Mouse (Mus musculus): Measurements from ENCODE around the gene Dgcr6. TPM values are rescaled to one million over a fixed set of nuclear protein-coding genes. Genes with fewer than 3 reads are reported as not detected.

The Dgcr6 gene
- polyA plus RNA-seq, 1 experiment from 2014 or later: 79.2 TPM

GRCm38 (mm10) chr16:18078314-18079015 is 25.8 kb downstream of the Dgcr6 start:
- Histone ChIP-seq H3K9me3 (ENCODE audit: control insufficient read depth, low read length) (no peaks in the 10 kb centered on the region), H3K4me3 (ENCODE audit: low read length) (no peak overlapping the region), H3K36me3 (ENCODE audit: control insufficient read depth, insufficient read depth, low read length) (no peaks in the 10 kb centered on the region), H3K4me1 (replicated peaks; ENCODE audit: control insufficient read depth, insufficient read depth, low read length) (0 out of 2 replicates have a peak, but pooled peaks cover 3% of the 10 kb centered on the region), H3K27me3 (ENCODE audit: control insufficient read depth, insufficient read depth, low read depth, low read length) (no peaks in the 10 kb centered on the region), H3K27ac (ENCODE audit: low read length) (no peak overlapping the region), H3K9ac (ENCODE audit: low read length) (no peak overlapping the region), H3K4me2 (ENCODE audit: low read depth, low read length) (no peak overlapping the region)
- 79% methylated on average over 5 of the region's 5 CpGs for WGBS
- ATAC-seq (ENCODE audit: low read depth): no peak

GRCm38 (mm10) chr16:18079300-18079699 is 26.6 kb downstream of the Dgcr6 start:
- H3K4me1 ChIP-seq (replicated peaks; ENCODE audit: control insufficient read depth, insufficient read depth, low read length): no peaks in the 10 kb centered on the region
- no peak overlapping the region for H3K27ac ChIP-seq (ENCODE audit: low read length)
- no peak overlapping the region for H3K9ac ChIP-seq (ENCODE audit: low read length)
- no peak overlapping the region for H3K4me2 ChIP-seq (ENCODE audit: low read depth, low read length)
- WGBS: 90% methylated on average over 2 of the region's 2 CpGs
- ATAC-seq (ENCODE audit: low read depth): no peak
- H3K4me3 ChIP-seq (ENCODE audit: low read length): no peak overlapping the region
- no peaks in the 10 kb centered on the region for H3K27me3 ChIP-seq (ENCODE audit: control insufficient read depth, insufficient read depth, low read depth, low read length)
- H3K36me3 ChIP-seq (ENCODE audit: control insufficient read depth, insufficient read depth, low read length): no peaks in the 10 kb centered on the region
- no peaks in the 10 kb centered on the region for H3K9me3 ChIP-seq (ENCODE audit: control insufficient read depth, low read length)

GRCm38 (mm10) chr16:18080171-18080570 is 27.5 kb downstream of the Dgcr6 start:
- ATAC-seq (ENCODE audit: low read depth): no peak

GRCm38 (mm10) chr16:18081149-18081827 is 28.6 kb downstream of the Dgcr6 start:
- H3K4me1 ChIP-seq (replicated peaks; ENCODE audit: control insufficient read depth, insufficient read depth, low read length): peaks cover 9% of the 10 kb centered on the region; the same call in 1 of the 2 replicates
- no peak overlapping the region for H3K9ac ChIP-seq (ENCODE audit: low read length)
- H3K36me3 ChIP-seq (ENCODE audit: control insufficient read depth, insufficient read depth, low read length): no peaks in the 10 kb centered on the region
- no peak overlapping the region for H3K4me3 ChIP-seq (ENCODE audit: low read length)
- no peak overlapping the region for H3K27ac ChIP-seq (ENCODE audit: low read length)
- H3K4me2 ChIP-seq (ENCODE audit: low read depth, low read length): no peak overlapping the region
- no peak for ATAC-seq (ENCODE audit: low read depth)
- no peaks in the 10 kb centered on the region for H3K9me3 ChIP-seq (ENCODE audit: control insufficient read depth, low read length)
- 71% methylated on average over 10 of the region's 10 CpGs for WGBS
- no peaks in the 10 kb centered on the region for H3K27me3 ChIP-seq (ENCODE audit: control insufficient read depth, insufficient read depth, low read depth, low read length)

More at GRCm38 (mm10) chr16:18080171-18080570, 27.5 kb downstream of the Dgcr6 start:
- Histone ChIP-seq H3K4me3 (ENCODE audit: low read length) (no peak overlapping the region), H3K9me3 (ENCODE audit: control insufficient read depth, low read length) (no peaks in the 10 kb centered on the region), H3K9ac (ENCODE audit: low read length) (no peak overlapping the region), H3K27me3 (ENCODE audit: control insufficient read depth, insufficient read depth, low read depth, low read length) (no peaks in the 10 kb centered on the region), H3K27ac (ENCODE audit: low read length) (no peak overlapping the region), H3K4me1 (replicated peaks; ENCODE audit: control insufficient read depth, insufficient read depth, low read length) (peaks cover 2% of the 10 kb centered on the region; the same call in 1 of the 2 replicates), H3K4me2 (ENCODE audit: low read depth, low read length) (no peak overlapping the region), H3K36me3 (ENCODE audit: control insufficient read depth, insufficient read depth, low read length) (no peaks in the 10 kb centered on the region)
- WGBS: 77% methylated on average over 7 of the region's 7 CpGs

GRCm38 (mm10) chr16:18082291-18082690 is 29.6 kb downstream of the Dgcr6 start:
- Histone ChIP-seq H3K4me3 (ENCODE audit: low read length) (no peak overlapping the region), H3K9ac (ENCODE audit: low read length) (no peak overlapping the region), H3K4me1 (replicated peaks; ENCODE audit: control insufficient read depth, insufficient read depth, low read length) (peaks cover 9% of the 10 kb centered on the region; the same call in 1 of the 2 replicates), H3K27me3 (ENCODE audit: control insufficient read depth, insufficient read depth, low read depth, low read length) (no peaks in the 10 kb centered on the region), H3K27ac (ENCODE audit: low read length) (no peak overlapping the region), H3K9me3 (ENCODE audit: control insufficient read depth, low read length) (no peaks in the 10 kb centered on the region), H3K4me2 (ENCODE audit: low read depth, low read length) (no peak overlapping the region), H3K36me3 (ENCODE audit: control insufficient read depth, insufficient read depth, low read length) (no peaks in the 10 kb centered on the region)
- WGBS: 79% methylated on average over 1 of the region's 1 CpGs
- ATAC-seq (ENCODE audit: low read depth): no peak

GRCm38 (mm10) chr16:18083231-18083951 is 30.7 kb downstream of the Dgcr6 start:
- H3K4me2 ChIP-seq (ENCODE audit: low read depth, low read length): no peak overlapping the region
- no peak overlapping the region for H3K27ac ChIP-seq (ENCODE audit: low read length)
- H3K4me3 ChIP-seq (ENCODE audit: low read length): no peak overlapping the region
- no peaks in the 10 kb centered on the region for H3K9me3 ChIP-seq (ENCODE audit: control insufficient read depth, low read length)
- H3K27me3 ChIP-seq (ENCODE audit: control insufficient read depth, insufficient read depth, low read depth, low read length): no peaks in the 10 kb centered on the region
- no peak overlapping the region for H3K9ac ChIP-seq (ENCODE audit: low read length)
- no peak for ATAC-seq (ENCODE audit: low read depth)
- H3K4me1 ChIP-seq (replicated peaks; ENCODE audit: control insufficient read depth, insufficient read depth, low read length): peaks cover 14% of the 10 kb centered on the region; the same call in 1 of the 2 replicates
- 80% methylated on average over 18 of the region's 18 CpGs for WGBS
- no peaks in the 10 kb centered on the region for H3K36me3 ChIP-seq (ENCODE audit: control insufficient read depth, insufficient read depth, low read length)

- no peak overlapping the region for H3K4me3 ChIP-seq (ENCODE audit: low read length)
- no peaks in the 10 kb centered on the region for H3K27me3 ChIP-seq (ENCODE audit: control insufficient read depth, insufficient read depth, low read depth, low read length)
- H3K4me1 ChIP-seq (replicated peaks; ENCODE audit: control insufficient read depth, insufficient read depth, low read length): peaks cover 15% of the 10 kb centered on the region; the same call in 1 of the 2 replicates
- H3K9me3 ChIP-seq (ENCODE audit: control insufficient read depth, low read length): no peaks in the 10 kb centered on the region
- H3K36me3 ChIP-seq (ENCODE audit: control insufficient read depth, insufficient read depth, low read length): no peaks in the 10 kb centered on the region
- H3K9ac ChIP-seq (ENCODE audit: low read length): no peak overlapping the region
- H3K27ac ChIP-seq (ENCODE audit: low read length): no peak overlapping the region
- H3K4me2 ChIP-seq (ENCODE audit: low read depth, low read length): no peak overlapping the region
- ATAC-seq (ENCODE audit: low read depth): no peak
- 83% methylated on average over 7 of the region's 7 CpGs for WGBS
Measured at GRCm38 (mm10) chr16:18084262-18084661, 31.6 kb downstream of the Dgcr6 start.

GRCm38 (mm10) chr16:18087101-18087500 is 34.4 kb downstream of the Dgcr6 start:
- no peaks in the 10 kb centered on the region for H3K27me3 ChIP-seq (ENCODE audit: control insufficient read depth, insufficient read depth, low read depth, low read length)
- no peak overlapping the region for H3K9ac ChIP-seq (ENCODE audit: low read length)
- no peak overlapping the region for H3K27ac ChIP-seq (ENCODE audit: low read length)
- no peak overlapping the region for H3K4me3 ChIP-seq (ENCODE audit: low read length)
- no peaks in the 10 kb centered on the region for H3K36me3 ChIP-seq (ENCODE audit: control insufficient read depth, insufficient read depth, low read length)
- 78% methylated on average over 5 of the region's 5 CpGs for WGBS
- peaks cover 18% of the 10 kb centered on the region for H3K4me1 ChIP-seq (replicated peaks; ENCODE audit: control insufficient read depth, insufficient read depth, low read length)
- H3K4me2 ChIP-seq (ENCODE audit: low read depth, low read length): no peak overlapping the region
- ATAC-seq (ENCODE audit: low read depth): no peak
- H3K9me3 ChIP-seq (ENCODE audit: control insufficient read depth, low read length): no peaks in the 10 kb centered on the region

- WGBS: 32% methylated on average over 5 of the region's 5 CpGs
- Histone ChIP-seq H3K4me2 (ENCODE audit: low read depth, low read length) (no peak overlapping the region), H3K9ac (ENCODE audit: low read length) (0 out of 2 replicates have a peak overlapping the region, but pooled peaks have one; percentile 26), H3K27me3 (ENCODE audit: control insufficient read depth, insufficient read depth, low read depth, low read length) (no peaks in the 10 kb centered on the region), H3K9me3 (ENCODE audit: control insufficient read depth, low read length) (peaks cover 7% of the 10 kb centered on the region), H3K4me1 (replicated peaks; ENCODE audit: control insufficient read depth, insufficient read depth, low read length) (0 out of 2 replicates have a peak, but pooled peaks cover 2% of the 10 kb centered on the region), H3K4me3 (ENCODE audit: low read length) (no peak overlapping the region), H3K27ac (ENCODE audit: low read length) (no peak overlapping the region), H3K36me3 (ENCODE audit: control insufficient read depth, insufficient read depth, low read length) (no peaks in the 10 kb centered on the region)
- ATAC-seq (ENCODE audit: low read depth): no peak
Measured at GRCm38 (mm10) chr16:18096348-18096747, 43.7 kb downstream of the Dgcr6 start.
